Mouse (Mus musculus): ENCODE results near the gene Tbc1d9.

The Tbc1d9 gene

DNA sequence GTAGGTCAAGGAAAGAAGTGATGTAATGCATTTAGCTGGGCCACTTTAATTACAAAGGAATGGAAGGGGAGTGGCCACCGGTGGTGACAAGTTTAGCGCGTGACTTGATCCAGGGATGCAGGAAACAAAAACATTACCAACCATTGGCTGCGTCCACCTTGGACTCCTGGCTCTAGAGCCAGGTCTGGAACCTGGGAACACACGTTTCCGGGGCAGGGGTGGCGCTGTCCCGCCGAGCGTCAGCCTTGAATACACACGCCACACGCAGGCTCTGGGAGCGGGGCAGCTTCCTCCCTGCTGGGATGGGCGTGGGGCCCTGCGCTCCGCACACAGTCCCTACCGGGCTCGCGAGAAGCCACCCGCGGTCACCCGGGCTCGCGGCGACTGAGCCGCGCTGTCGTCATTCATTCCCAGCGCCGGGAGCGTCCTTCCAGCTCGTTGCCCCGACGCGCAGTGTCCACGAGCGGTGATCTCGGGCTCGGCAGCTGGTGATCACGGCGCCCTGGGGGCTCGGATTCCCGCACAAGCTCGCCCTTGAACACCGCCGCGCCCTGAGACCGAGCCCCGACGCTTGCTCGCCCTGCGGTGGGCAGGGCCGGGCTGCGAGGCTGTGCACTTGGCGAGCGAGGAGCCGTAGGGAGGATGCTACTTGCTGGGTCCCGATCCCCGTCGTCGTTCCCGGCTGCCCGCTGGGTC is at the start of gene Tbc1d9:
Gene Tbc1d9 (plus strand): TSS at position 118 of the 696 bp plus-strand sequence.
- peak; percentile 95 for DNase-seq (ENCODE audit: low read depth, low spot score)

DNA sequence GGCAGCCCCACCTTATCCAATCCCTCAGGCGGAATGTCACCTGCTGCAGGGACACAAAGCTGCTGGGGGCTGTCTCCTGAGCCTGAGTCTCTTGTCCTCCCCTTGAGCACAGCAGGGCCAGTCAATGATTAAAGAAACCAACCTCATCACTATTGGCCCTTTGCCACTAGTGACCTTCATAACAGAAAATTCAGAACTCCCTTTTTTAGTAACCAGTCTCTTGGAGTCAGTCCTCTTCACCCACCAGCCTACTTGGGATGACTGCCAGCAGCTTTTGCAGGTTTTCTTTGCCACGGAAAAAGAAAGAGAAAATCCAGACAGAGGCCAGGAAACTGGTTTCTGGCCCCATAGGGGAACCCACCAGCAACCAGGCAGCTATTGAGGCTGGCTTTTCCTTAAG is 30.1 kb upstream of the Tbc1d9 start:
- peak; percentile 38 for DNase-seq (ENCODE audit: low read depth, low spot score)

DNA sequence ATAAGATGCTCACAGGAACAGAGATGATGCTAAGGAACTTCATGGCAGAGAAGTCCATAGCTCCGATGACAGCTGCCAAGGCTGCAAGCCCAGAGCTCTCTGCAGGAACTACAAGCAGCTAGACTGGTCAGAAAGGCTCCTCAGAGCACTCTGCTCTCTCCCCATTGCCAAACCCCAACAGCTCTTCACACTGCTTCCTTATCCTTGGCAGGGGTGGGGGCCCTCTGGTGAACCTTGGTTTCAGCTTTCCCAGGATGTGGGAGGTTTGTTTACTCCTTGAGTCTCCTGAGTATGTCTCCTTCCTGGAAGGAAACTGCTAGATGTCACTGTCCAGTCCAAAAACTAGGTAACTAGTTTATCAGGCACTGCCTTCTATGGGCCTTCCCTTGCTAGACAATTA is 25.1 kb upstream of the Tbc1d9 start:
- DNase-seq (ENCODE audit: low read depth, low spot score) = peak; percentile 12

DNA sequence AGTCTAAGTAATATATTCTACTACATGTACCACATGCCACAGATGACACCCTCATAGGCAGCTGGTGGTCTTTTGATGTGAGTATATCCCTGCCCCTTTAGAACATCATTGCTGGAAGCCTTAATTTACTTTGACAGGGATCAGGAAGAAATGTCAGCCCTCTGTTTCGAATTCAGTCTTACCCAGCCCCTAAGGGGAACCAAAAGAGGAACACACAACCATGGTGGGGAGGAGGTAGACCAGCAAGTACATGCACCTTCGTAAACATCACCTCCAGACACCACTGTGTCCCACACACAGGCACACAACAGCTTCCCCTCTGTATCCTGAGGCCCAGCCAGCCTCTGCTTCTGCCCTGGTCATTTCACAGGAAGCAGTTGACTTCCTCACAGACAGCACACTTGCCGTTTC is 24.4 kb upstream of the Tbc1d9 start:
- peak; percentile 43 for DNase-seq (ENCODE audit: low read depth, low spot score)

DNA sequence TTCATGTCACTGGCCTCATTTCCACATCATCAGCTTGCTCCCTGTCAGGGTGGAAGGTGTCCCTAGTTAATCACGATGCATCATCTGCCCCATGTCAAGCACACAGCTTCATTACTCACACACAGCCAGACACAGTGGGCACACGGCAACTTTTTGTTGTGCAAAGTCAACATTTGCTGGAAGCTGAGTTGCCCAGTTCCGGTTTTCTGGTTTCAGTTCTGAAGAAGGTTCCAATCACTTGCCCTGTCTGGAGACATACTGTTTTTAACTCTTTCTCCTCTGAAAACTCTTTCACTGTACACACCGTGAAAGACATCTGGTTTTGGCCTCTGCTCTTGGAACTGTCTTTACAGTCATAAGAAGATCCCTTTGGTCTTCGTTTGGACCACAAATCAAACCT is 23.8 kb upstream of the Tbc1d9 start:
- DNase-seq (ENCODE audit: low read depth, low spot score) = peak; percentile 36

DNA sequence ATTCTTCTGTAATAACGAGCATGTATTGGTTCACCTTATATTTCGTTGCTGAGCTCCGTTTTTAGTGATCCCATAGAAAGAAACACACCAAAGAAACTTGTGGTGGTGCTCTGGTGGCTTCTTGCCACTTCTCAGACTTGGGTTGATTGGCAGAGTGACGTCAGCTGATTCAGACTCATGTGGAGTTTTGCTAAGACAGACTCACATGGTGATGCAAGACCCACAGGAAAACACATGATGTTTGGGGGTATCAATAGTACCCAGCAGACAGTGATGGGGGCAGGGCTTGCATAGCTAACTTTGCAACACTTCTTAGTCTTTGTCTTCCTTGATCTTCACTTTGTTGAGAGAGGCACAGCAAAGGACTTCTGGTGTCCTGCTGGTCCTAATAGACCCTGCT is 20.6 kb upstream of the Tbc1d9 start:
- DNase-seq (ENCODE audit: low read depth, low spot score) = no peak

DNA sequence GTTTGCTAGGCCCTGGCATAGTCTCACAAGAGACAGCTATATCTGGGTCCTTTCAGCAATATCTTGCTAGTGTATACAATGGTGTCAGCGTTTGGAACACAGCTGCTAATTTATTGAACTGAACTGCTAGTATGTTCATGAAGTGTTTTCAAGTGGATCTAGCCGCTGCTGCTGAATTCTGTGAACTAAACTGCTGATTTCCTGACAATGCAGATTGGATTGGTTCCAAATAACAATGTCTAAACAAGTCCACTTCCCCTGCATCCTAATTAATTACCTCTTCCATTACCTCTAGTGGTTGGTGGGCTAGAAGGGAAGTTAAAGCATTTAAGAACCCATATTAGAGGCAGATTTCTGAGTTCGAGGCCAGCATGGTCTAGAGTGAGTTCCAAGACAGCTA is 19.7 kb upstream of the Tbc1d9 start:
- no peak for DNase-seq (ENCODE audit: low read depth, low spot score)

DNA sequence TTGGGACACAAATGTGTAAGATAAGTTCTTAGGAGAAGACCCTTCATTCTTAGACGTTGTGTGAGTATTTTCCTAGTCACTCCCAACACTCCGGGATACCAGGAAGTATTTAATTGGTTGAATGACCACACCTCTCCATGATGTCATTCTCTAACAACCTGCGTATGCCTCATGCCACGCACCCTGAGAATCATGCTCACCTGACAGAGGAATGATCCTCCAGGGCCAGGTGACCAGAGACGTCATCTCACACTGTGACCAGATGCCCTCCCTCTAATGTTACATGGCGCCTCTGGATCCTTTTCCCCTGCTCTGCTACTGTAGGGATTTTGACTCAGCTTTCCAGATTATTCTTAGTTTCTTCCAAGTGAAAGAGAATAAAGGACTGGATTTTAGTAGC is 16.0 kb upstream of the Tbc1d9 start:
- no peak for DNase-seq (ENCODE audit: low read depth, low spot score)

DNA sequence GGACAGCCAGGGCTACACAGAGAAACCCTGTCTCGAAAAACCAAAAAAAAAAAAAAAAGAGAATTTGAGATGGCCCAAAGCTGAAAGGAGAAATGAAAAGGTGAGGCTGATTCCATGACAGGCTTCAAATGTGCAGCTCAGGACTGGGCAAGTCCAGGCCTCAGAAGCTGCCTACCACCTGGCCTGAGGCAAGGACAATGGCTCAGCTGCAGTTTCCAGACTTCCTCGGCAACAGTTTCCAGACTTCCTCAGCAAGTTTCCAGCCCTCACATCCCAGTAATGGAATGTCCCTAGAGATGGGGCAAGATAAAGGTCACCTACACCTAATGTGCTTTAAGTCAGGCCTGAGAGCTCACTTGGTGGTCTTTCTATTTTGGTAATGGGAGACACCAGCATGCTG is 13.1 kb upstream of the Tbc1d9 start:
- DNase-seq (ENCODE audit: low read depth, low spot score) = no peak

DNA sequence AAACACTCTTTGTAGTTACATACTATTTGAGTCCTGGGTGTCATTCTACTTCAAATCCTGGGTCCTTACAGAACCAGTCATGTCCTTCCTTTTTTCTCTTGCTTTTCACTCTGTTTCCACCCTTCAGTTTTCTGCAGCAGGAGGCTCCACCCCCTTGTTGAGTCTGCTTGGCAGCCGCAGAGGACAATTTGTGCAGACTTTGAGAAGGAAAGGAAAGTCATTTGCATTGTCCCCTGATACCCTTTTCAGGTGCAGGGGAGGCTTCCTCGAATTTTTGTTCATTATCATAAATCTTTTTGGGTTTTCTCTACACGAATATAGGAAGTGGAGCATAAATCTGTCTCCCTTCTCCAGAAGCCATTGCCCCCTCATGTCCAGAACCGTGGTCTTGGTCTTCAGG is 12.7 kb upstream of the Tbc1d9 start:
- DNase-seq (ENCODE audit: low read depth, low spot score) = peak; percentile 42

DNA sequence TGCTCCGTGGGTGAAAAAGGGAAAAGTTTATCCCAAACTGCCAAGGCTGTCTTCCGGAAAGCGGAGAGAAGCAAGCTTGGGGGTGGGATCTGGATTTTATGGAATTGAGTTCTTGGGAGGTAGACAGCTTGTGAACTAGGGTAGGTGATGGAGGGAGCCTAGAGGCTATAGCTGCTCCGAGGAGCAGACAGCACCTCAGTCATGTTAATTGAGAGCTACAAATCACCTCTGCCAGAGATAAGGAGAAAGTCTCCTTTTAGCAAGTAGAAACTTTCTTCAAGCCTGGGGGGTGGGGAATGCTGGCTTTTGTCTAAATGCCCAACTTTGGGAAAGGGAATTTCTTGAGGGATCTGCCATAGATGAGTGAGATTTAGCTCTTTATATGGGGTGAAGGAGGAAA is 10.0 kb upstream of the Tbc1d9 start:
- no peak for DNase-seq (ENCODE audit: low read depth, low spot score)

DNA sequence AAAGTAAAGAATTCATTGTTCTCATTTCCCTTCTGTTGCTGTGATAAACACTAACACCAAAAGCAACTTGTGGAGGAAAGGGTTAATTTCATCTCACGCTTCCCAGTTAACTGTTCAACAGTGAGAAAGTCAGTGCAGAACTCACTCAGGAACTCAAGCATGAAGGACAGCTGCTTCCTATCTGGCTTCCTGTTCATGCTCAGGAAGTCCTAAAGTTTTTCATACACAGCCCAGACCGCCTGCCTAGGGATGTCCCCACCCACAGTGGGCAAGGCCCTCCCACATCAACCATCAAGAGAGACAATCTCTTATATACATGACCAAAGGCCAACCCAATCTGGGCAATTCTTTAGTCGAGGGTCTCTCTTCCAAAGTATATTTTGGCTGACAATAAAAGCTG is 6.2 kb upstream of the Tbc1d9 start:
- no peak for DNase-seq (ENCODE audit: low read depth, low spot score)

DNA sequence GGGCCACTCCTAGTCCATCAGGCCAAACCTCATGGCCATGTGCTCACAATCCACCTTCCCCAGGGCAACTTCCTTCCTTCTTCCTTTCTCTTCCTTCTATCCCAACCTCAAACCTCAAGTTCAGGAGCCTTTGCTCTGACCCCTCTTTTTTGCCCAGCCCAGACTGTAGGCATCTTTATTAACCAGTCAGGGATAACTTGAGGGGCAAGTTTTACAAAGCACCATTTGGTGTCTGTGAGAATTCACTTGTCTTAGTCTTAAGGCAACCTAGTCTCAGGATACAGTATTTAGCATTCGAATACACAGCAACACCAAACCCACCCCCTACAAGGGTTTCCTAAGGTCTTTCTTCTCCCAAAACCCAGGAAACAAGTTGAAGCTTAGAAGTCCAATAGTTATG is 5.5 kb upstream of the Tbc1d9 start:
- DNase-seq (ENCODE audit: low read depth, low spot score) = no peak

DNA sequence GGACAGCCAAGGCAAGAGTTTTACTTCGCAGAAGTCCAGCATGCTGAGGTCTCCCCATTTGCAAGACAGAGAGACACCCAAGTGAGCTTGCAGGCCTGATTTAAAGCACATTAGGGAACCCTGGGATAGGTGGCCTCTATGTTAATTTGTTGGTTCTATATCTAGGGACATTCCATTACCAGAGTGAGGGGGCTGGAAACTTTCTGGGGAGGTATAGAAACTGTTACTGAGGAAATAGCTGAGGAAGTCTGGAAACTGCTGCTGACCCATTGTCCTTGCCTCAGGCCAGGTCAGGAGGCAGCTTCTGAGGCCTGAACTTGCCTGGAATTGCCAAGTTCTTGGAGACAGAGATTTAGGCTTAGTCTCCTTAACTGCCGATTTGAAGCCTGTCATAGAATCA is 4.5 kb upstream of the Tbc1d9 start:
- no peak for DNase-seq (ENCODE audit: low read depth, low spot score)

DNA sequence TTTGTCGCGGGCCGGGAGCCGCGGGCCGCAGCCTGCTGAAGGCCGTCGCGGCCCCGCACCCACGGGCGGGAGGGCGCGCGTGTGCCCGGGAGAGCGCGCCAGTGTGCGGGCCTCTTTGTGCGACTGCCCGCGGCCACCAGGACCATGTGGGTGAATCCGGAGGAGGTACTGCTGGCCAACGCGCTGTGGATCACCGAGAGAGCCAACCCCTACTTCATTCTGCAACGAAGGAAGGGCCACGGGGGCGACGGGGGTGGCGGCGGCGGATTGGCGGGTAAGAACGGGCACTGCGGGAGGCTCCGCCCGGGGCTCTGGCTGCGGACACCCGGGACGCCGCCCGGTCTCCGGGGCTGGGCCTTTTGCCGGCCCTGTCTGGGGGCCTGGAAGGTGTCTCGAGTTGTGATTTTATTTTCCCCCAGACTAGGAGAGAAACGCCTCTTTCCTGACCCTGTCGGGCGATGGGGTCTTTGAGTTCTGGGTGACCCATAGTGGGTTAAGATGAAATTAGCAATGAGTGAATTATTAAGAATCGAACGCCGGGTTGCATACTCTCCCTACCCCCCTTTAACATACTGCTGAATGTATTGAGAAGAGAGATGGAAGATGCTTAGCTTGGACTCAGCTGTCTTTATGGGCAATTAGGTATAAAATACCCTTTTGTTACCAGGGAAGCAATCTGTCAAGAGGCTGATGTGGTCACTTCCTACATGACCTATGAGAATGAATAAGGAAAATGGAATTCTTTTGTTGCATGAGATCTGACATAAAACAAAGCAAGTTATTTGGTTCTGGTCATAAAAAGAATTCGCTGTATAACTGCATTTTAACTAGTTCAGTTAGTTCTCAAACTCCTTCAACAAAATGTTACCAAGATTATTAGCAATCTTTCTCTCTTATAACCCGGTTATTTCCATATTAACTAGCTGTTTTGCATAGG is 1.0 kb downstream of the Tbc1d9 start, which contains the start of gene Gm10645:
Gene Gm10645 (minus strand): TSS at position 240 of the 937 bp plus-strand sequence.
- DNase-seq (ENCODE audit: low read depth, low spot score) = peak; percentile 78

DNA sequence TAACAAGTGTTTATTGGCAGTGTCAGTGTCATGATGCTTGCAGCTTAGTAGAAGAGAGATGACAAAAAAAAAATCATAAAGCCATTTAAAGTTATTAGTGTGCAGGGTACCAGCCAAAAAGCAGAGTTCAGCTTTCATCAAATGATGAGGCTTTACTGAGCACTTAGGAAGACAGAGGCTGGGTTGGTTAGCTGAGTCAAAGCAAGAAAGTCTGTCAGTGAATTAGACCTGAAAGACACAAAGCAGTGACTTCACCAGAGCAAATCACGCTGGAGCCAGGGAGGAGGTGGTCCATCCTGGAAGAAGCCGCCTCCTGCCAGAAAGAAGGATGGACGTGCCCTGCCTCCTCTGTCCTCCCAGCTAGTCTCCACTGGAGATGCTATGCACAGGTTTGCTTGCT is 2.8 kb downstream of the Tbc1d9 start:
- DNase-seq (ENCODE audit: low read depth, low spot score) = peak; percentile 45

DNA sequence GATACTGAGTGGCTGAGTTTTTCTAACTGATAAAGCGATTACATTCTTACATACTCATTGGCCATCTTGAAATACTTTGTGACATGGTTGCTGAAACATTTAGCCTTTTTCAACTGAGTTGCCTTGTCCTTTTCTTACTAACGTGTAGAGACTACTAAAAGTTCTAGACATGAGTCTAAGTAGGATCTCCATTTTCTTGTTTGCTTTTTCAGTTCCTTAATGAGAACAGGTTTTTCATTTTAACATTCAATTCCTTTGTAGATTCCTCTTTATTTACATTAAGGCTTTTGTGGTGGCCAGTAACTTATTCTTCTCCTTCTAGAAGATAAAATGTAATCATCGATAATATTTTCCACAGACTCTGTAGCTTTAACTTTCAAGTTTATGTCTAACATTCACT is 4.0 kb downstream of the Tbc1d9 start:
- no peak for DNase-seq (ENCODE audit: low read depth, low spot score)

DNA sequence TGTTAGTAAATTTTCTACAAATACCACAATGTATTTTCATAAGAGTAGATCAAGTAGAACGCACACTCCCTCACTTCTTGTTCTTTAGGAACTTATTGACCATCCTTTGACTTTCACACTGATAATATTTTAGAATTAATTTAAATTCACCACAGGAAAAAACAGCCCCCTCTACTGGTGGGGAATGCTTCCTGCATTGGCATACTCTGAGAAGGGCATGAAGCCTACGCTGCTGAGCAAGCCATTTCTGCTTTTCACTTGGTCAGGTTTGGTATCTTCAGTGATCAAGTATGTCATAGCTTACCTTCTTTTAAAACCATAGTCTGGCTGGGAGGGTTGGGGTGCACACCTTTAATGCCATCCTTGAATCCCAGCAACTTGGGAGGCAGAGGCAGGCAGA is 4.6 kb downstream of the Tbc1d9 start:
- no peak for DNase-seq (ENCODE audit: low read depth, low spot score)

DNA sequence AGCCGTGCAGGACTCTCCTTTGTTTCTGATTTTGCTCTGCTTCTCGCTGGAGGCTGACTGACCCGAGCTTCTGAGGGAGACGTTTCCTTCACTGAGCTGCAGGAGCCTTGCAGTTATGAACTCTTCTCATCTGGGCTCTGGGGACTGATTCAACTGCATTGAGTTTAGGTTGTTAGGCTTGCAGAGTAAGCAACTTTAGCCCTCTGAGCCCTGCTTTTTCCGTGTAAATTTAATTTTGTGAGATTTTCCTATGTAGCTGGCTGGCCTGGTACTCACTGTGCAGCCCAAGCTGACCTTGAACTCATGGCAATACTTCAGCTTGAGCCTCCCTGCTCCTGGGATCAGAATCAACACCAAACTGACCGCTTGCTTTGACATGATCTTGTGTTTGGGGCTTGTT is 5.7 kb downstream of the Tbc1d9 start:
- no peak for DNase-seq (ENCODE audit: low read depth, low spot score)

DNA sequence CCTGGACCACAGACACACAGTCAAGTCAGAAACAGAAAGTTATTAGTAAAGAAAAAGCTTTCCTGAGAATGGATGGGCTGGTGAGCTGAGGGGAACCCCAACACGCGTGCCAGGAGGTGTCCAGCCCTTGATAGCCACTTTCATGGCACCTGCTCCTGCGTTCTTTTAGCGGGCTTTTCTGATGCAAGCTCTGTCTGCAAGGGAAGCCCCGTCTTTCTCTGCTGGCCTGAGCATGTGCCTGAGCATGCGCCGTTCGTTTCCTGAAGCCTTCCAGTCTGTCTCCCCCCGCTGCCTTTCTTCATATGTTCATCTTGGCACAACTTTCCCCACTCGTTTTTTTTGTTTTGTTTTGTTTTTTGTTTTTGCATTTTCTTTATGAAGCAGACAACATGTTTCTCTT is 10.5 kb downstream of the Tbc1d9 start:
- peak; percentile 90 for DNase-seq (ENCODE audit: low read depth, low spot score)

DNA sequence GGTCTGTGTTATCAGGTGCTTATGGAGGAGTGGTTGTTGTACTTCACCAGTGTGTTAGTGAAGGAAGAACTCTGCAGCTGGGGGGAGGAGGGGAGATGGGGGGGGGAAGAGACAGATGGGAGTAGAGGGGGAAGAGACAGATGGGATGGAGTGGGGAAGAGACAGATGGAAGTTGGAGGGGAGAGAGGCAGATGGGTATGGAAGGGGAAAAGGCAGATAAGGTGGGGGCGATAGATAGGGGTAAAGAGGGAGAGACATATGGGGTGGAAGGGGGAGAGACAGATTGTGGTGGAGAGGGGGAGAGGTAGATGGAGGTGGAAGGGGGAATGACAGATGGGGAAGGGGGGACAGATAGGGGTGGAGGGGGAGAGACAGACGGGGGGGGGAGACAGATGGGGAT is 11.6 kb downstream of the Tbc1d9 start:
- DNase-seq (ENCODE audit: low read depth, low spot score) = peak; percentile 50

DNA sequence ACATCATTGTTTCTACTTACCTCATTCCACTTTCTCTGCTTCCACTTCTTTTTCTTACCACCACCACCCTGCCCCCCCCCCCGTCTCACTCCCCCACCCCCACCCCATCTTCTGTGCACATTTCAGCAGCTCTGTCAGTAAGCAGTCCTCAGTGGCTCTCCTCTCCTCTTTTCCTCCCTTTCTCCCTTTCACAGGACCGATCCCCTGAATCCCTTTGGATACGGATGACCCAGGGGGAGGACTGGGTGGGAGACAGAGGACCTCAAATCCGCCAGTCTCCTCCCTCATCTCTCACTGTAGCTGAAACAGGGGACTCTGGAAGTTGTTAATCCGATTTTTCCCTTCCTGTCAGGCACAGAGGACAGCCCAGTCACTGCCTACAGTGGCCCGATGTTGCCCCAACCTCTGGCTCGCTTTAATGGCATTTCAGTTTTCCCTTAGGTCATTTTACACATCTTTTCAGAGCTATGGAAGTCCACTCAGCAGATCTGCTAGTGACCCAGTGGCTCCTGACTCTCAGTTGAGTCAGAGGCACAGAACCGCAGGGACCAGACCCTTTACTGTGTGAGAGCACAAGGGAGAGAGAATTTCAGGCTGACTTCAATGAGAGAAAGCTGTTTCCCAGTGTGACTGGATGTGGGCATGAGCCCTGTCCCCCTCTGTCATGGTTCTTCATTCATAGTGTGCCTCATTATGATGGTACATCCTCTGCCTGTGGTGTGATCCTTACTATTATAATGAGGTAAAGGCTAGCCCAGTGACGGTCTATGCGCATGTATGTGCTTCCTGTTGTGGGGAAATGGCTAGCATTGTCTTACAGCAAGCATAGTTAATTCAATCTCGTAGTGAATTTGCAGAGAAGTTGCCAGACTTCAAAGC is 12.4 kb downstream of the Tbc1d9 start:
- no peak for DNase-seq (ENCODE audit: low read depth, low spot score)

All from brain, adult 2 months (tissue).